Mouse (Mus musculus): ENCODE measurements around the gene Lhfpl2.

DNA sequence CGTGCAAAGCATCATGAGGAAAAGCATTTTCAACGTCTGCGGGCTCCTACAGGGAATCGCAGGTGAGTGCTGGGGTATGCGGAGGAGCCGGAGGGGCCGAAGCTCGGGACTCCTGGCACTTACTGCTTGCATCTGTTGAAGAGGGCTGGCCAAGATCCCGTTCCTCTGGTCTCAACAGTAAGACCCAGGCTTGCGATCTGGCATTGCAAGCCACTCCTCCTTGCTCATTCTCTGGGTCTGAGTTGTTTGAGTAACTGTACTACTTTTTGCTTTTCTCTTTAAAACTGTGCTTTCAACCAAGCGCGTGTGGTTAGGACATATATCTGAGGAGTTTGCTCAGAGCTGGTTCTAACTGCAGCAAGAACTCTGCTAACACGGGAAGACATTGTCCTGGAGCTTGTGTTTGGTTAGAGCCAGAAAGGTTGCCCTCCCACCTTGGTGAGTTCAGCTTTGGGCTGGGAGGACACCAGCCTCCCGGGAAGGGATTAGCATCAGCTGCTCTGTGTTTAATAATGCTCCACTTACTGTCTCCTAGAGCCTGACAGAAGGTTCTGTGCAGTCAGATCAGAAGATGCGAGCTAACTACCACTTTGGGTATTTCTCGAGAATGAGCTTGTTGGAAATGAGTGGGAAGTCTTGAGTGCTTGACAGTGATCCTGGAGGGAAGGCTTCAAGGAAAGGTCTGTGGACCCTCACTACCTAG lies 117.1 kb downstream of the Lhfpl2 start:
- TF ChIP-seq POLR2A (IDR thresholded peaks at IDR 0.05; ENCODE audit: insufficient read length, low read depth): no peak
- TF ChIP-seq MAX (IDR thresholded peaks at IDR 0.05; ENCODE audit: low read depth): no peak
- TF ChIP-seq SRF (IDR thresholded peaks at IDR 0.05; ENCODE audit: control insufficient read depth, insufficient read length, low read depth): no peak
- no peak for TF ChIP-seq TCF3 (IDR thresholded peaks at IDR 0.05; ENCODE audit: insufficient read length, low read depth)
- no peak for TF ChIP-seq MYOD1 (IDR thresholded peaks at IDR 0.05; ENCODE audit: control insufficient read depth in 1 of 3, insufficient read length in 2 of 3, low read depth in 2 of 3)
- TF ChIP-seq USF1 (IDR thresholded peaks at IDR 0.05; ENCODE audit: low read depth): no peak
